Comparison of ENCODE assay signal across 27 mouse cellular contexts in genomic region chr12:107844631-107845030, GRCm38 (mm10).
A peak's percentile ranks its signal among the peaks of the same experiment; 100 is the strongest.
DNase-seq lines count a peak whose midpoint lies in the region; ATAC-seq and TF ChIP-seq lines count a peak whose summit lies in the region.
"Had no signal": no experiment of that assay in that cellular context is flagged by ENCODE, and none has a peak within 500 bp of the region (broad histone marks: within the 10 kb centered on the region; RNA-seq: fewer than 3 reads in every experiment).

No protein-coding gene starts in this region.

- intact Hi-C loops in left cerebral cortex, postnatal 10 days (cut with DNase I), result no loop called here

- no peak for TF ChIP-seq CTCF in layer of hippocampus, adult 2 months (conservative IDR thresholded peaks at IDR 0.05)

- peak; percentile 9 to 16 for DNase-seq in frontal cortex, postnatal 36 days (ENCODE audit: low spot score in 2 of 2)
- DNase-seq in layer of hippocampus, adult 2 months (ENCODE audit: low spot score in 2 of 2), result peak in 1 of 2 experiments; percentile 51
- DNase-seq in layer of hippocampus, adult 9-10 months (ENCODE audit: low spot score), result no peak
- peak; percentile 17 to 25 for DNase-seq in left cerebral cortex, postnatal 10 days (ENCODE audit: extremely low spot score in 1 of 2, low spot score in 2 of 2)
- DNase-seq in left cerebral cortex, adult 9 months (ENCODE audit: low spot score in 2 of 2), result no peak
- peak; percentile 14 for DNase-seq in right cerebral cortex, postnatal 25 days
- no peak for DNase-seq in right cerebral cortex, postnatal 14 days
- DNase-seq: adrenal gland, adult 8-10 months; adrenal gland, postnatal 25 days; cerebellum, adult 18-20 months; cerebellum, adult 9-10 months; cerebellum, postnatal 14 days; forebrain, postnatal 0 days; gastrocnemius, postnatal 10 days; gastrocnemius, postnatal 36 days; heart, postnatal 10 days; heart, postnatal 36 days had no signal

- H3K27ac ChIP-seq in layer of hippocampus, adult 2 months, result peak overlapping the region; percentile 53; the same call in 1 of the 2 replicates
- H3K27ac ChIP-seq: embryonic facial prominence, embryonic 12.5 days; embryonic facial prominence, embryonic 15.5 days; heart, embryonic 15.5 days; hindbrain, embryonic 10.5 days; hindbrain, embryonic 13.5 days had no signal

- no peak overlapping the region for H3K4me3 ChIP-seq in layer of hippocampus, adult 2 months
- H3K4me3 ChIP-seq: embryonic facial prominence, embryonic 12.5 days; embryonic facial prominence, embryonic 15.5 days; heart, embryonic 12.5 days; heart, embryonic 15.5 days; hindbrain, embryonic 10.5 days; hindbrain, embryonic 13.5 days had no signal

- no peak for ATAC-seq in frontal cortex, adult (ENCODE audit: low TSS enrichment)
- ATAC-seq: activated CD4-positive, CD25-positive, alpha-beta regulatory T cell, adult 4 months; forebrain, embryonic 14.5 days; forebrain, postnatal 0 days; hindbrain, embryonic 16.5 days had no signal

Comparison
In these comparisons a context has a peak if more than half of its experiments do, and no peak if none do; other contexts are left out.
1. DNase-seq: peak in frontal cortex, postnatal 36 days (2 of 2), left cerebral cortex, postnatal 10 days (2 of 2) and right cerebral cortex, postnatal 25 days (single experiment); none in layer of hippocampus, adult 9-10 months (single experiment), left cerebral cortex, adult 9 months (0 of 2) and right cerebral cortex, postnatal 14 days (single experiment).